Mouse (Mus musculus) gastrocnemius, adult 18-20 months (tissue): ENCODE measurements around the gene Gm2022. TPM values are rescaled to one million over a fixed set of nuclear protein-coding genes. Genes with fewer than 3 reads are reported as not detected.
"Not testable (repeated sequence)": the region's sequence is repeated elsewhere in the genome, so short reads cannot be mapped to it uniquely, and the experiment has no call there.

ENCODE experiments used
- DNase-seq: peaks from one replicate; pipeline ENCODE4 v3.0.0; 2021; ENCODE audit warnings: low spot score
- long read RNA-seq, 2 experiments: library from polyadenylated mRNA; stranded (forward); transcript quantifications; one replicate each; pipeline ENCODE4 v2.0.0; 2021
- total RNA-seq, 2 experiments: library from RNA; stranded (reverse); gene quantifications; 2 replicates each; pipeline ENCODE4 v1.2.3; 2021

Gene Gm2022
- not detected for total RNA-seq
- long read RNA-seq, experiment 1 = 0 reads
- long read RNA-seq, experiment 2 = 0 reads

GRCm38 (mm10) chr12:87895070-87895469 is at the start of gene Gm2022:
Gene Gm2022, plus strand, starts transcription at chr12:87895370.
- DNase-seq = not testable (repeated sequence)

GRCm38 (mm10) chr12:87850657-87851056 is 44.5 kb upstream of the Gm2022 start:
- not testable (repeated sequence) for DNase-seq

- DNase-seq = not testable (repeated sequence)
Observed at GRCm38 (mm10) chr12:87856067-87856466, 39.1 kb upstream of the Gm2022 start.

GRCm38 (mm10) chr12:87861740-87862692 is 33.2 kb upstream of the Gm2022 start:
- DNase-seq = not testable (repeated sequence)

GRCm38 (mm10) chr12:87863638-87864037 is 31.5 kb upstream of the Gm2022 start:
- DNase-seq = not testable (repeated sequence)

GRCm38 (mm10) chr12:87864048-87864447 is 31.1 kb upstream of the Gm2022 start:
- DNase-seq = not testable (repeated sequence)

GRCm38 (mm10) chr12:87873772-87874171 is 21.4 kb upstream of the Gm2022 start, which contains the start of gene Gm2016:
Gene Gm2016, plus strand, starts transcription at chr12:87874072.
- not testable (repeated sequence) for DNase-seq

- DNase-seq = not testable (repeated sequence)
Observed at GRCm38 (mm10) chr12:87919721-87920120, 24.6 kb downstream of the Gm2022 start, which contains the start of gene Gm2035. Gene Gm2035, minus strand, starts transcription at chr12:87919857.

Other genes with a start within 250 kb of the Gm2022 start
- not detected for gene Gm21319, start 119.6 kb upstream of the Gm2022 start, total RNA-seq
- gene Gm21936, start 99.9 kb upstream of the Gm2022 start, total RNA-seq = not detected
- not detected for gene BB287469, start 78.8 kb upstream of the Gm2022 start, total RNA-seq
- not detected for gene Gm2001, start 53.0 kb upstream of the Gm2022 start, total RNA-seq
- gene Gm2016, start 21.3 kb upstream of the Gm2022 start, total RNA-seq = not detected
- not detected for gene Gm2035, start 24.5 kb downstream of the Gm2022 start, total RNA-seq
- gene Gm2042, start 58.7 kb downstream of the Gm2022 start, total RNA-seq = not detected
- gene Gm2075, start 116.5 kb downstream of the Gm2022 start, total RNA-seq = not detected
- gene Gm6803, start 123.4 kb downstream of the Gm2022 start, total RNA-seq = not detected
- not detected for gene Gm2056, start 131.6 kb downstream of the Gm2022 start, total RNA-seq
- not detected for gene Gm16368, start 188.3 kb downstream of the Gm2022 start, total RNA-seq